Comparison of ENCODE assay signal across 10 mouse cellular contexts in genomic region chr8:71498816-71499690, GRCm38 (mm10). TPM values are rescaled to one million over a fixed set of nuclear protein-coding genes. Genes with fewer than 3 reads are reported as not detected.
DNase-seq lines count a peak whose midpoint lies in the region; ATAC-seq and TF ChIP-seq lines count a peak whose summit lies in the region.
"Had no signal": no experiment of that assay in that cellular context is flagged by ENCODE, and none has a peak within 500 bp of the region (broad histone marks: within the 10 kb centered on the region; RNA-seq: fewer than 3 reads in every experiment).

No protein-coding gene starts in this region.

- H3K4me3 ChIP-seq in heart, adult 2 months = no peak overlapping the region
- H3K4me3 ChIP-seq in embryonic facial prominence, embryonic 12.5 days = no peak overlapping the region

- no peaks in the 10 kb centered on the region for H3K79me2 ChIP-seq in heart, adult 2 months (replicated peaks; ENCODE audit: control insufficient read depth, insufficient read depth, low read length)

- 36% methylated on average over 16 of the region's 16 CpGs for WGBS in heart, adult 2 months
- WGBS in embryonic facial prominence, embryonic 12.5 days = 30% methylated on average over 16 of the region's 16 CpGs

- H3K27me3 ChIP-seq in heart, adult 2 months (ENCODE audit: control insufficient read depth, insufficient read depth, low read length) = no peaks in the 10 kb centered on the region
- no peaks in the 10 kb centered on the region for H3K27me3 ChIP-seq in embryonic facial prominence, embryonic 12.5 days

- no peak for TF ChIP-seq POLR2A in heart, adult 2 months (IDR thresholded peaks at IDR 0.05; ENCODE audit: insufficient read depth, low read depth, low read length)

- no peaks in the 10 kb centered on the region for H3K9me3 ChIP-seq in embryonic facial prominence, embryonic 12.5 days

- H3K4me1 ChIP-seq in heart, adult 2 months (ENCODE audit: control insufficient read depth, insufficient read depth, low read length) = peaks cover 29% of the 10 kb centered on the region
- H3K4me1 ChIP-seq in embryonic facial prominence, embryonic 12.5 days = peaks cover 26% of the 10 kb centered on the region

- no peak overlapping the region for H3K9ac ChIP-seq in heart, adult 2 months (ENCODE audit: low read depth, low read length)
- no peak overlapping the region for H3K9ac ChIP-seq in embryonic facial prominence, embryonic 12.5 days

- peak overlapping the region; percentile 27; the same call in 1 of the 2 replicates for H3K4me2 ChIP-seq in embryonic facial prominence, embryonic 12.5 days (replicated peaks)

- intact Hi-C loops in heart, adult 2 months (cut with DNase I) = loop anchor here (5.0 kb wide), 1 partner anchor 93 kb away; the partner anchor contains the start of gene Pgls
- intact Hi-C loops in left cerebral cortex, postnatal 10 days (cut with DNase I) = no loop called here

- TF ChIP-seq EP300 in heart, adult 2 months (IDR thresholded peaks at IDR 0.05; ENCODE audit: insufficient read depth, low read depth, low read length) = no peak

- DNase-seq in heart, adult 2 months = no peak
- no peak for DNase-seq in heart, adult 9 months (ENCODE audit: low spot score in 2 of 2)
- peak; percentile 82 for DNase-seq in kidney, postnatal 10 days
- DNase-seq in lung, postnatal 36 days = peak; percentile 74
- DNase-seq in left cerebral cortex, postnatal 10 days (ENCODE audit: extremely low spot score in 1 of 2, low spot score in 2 of 2) = no peak
- no peak for DNase-seq in MN1 (ENCODE audit: low spot score)

- H3K36me3 ChIP-seq in heart, adult 2 months (ENCODE audit: control insufficient read depth, insufficient read depth, low read length) = peaks cover 2% of the 10 kb centered on the region; the same call in 1 of the 2 replicates
- H3K36me3 ChIP-seq in embryonic facial prominence, embryonic 12.5 days = peaks cover 2% of the 10 kb centered on the region; the same call in 1 of the 2 replicates

- no peak for TF ChIP-seq CTCF in heart, adult 2 months (IDR thresholded peaks at IDR 0.05)

- peak overlapping the region; percentile 59 for H3K27ac ChIP-seq in heart, adult 2 months
- no peak overlapping the region for H3K27ac ChIP-seq in embryonic facial prominence, embryonic 12.5 days

- ATAC-seq in embryonic facial prominence, embryonic 12.5 days (ENCODE audit: insufficient number of reproducible peaks, insufficient read depth, low FRiP score, low TSS enrichment) = no peak
- ATAC-seq in monocyte, adult 5-6 weeks (replicated peaks; ENCODE audit: insufficient number of reproducible peaks, low FRiP score, low TSS enrichment, poor library complexity, severe bottlenecking) = no peak

RNA-seq across cellular contexts. Expression of gene Gtpbp3, which starts 11.2 kb away (rescaled TPM):
- total RNA-seq in heart, adult 2 months (2021) = 10 to 100 TPM; 16.6 to 20.5 TPM
- 18.4 and 19.8 TPM in 2 replicates for polyA plus RNA-seq in heart, adult 2 months (2012; rRNA removed)
- 23.0 and 25.0 TPM in 2 replicates for polyA plus RNA-seq in embryonic facial prominence, embryonic 12.5 days (2016; fragmentation: Nextera tagmentation; extraction: Ambion mirVana)
- total RNA-seq in left cerebral cortex, postnatal 10 days (2021) = 10 to 100 TPM; 29.0 to 29.2 TPM
- total RNA-seq in monocyte, adult 5-6 weeks (2017) = 16.0 to 22.2 TPM (median 16.4 TPM) in 3 replicates

RNA-seq across cellular contexts. Expression of gene Plvap, which starts 12.5 kb away (rescaled TPM):
- total RNA-seq in heart, adult 2 months (2021) = 10 to 100 TPM; 22.1 to 28.3 TPM
- polyA plus RNA-seq in heart, adult 2 months (2012; rRNA removed) = 37.2 and 42.9 TPM in 2 replicates
- 62.2 and 64.4 TPM in 2 replicates for polyA plus RNA-seq in embryonic facial prominence, embryonic 12.5 days (2016; fragmentation: Nextera tagmentation; extraction: Ambion mirVana)
- 1 to 10 TPM; 5.6 to 7.3 TPM for total RNA-seq in left cerebral cortex, postnatal 10 days (2021)
- total RNA-seq in monocyte, adult 5-6 weeks (2017) = not detected in 3 replicates

RNA-seq across cellular contexts. Expression of gene Ano8, which starts 13.3 kb away (rescaled TPM):
- 10 to 100 TPM; 15.6 to 16.3 TPM for total RNA-seq in heart, adult 2 months (2021)
- 15.3 and 18.4 TPM in 2 replicates for polyA plus RNA-seq in heart, adult 2 months (2012; rRNA removed)
- polyA plus RNA-seq in embryonic facial prominence, embryonic 12.5 days (2016; fragmentation: Nextera tagmentation; extraction: Ambion mirVana) = 9.6 and 10.7 TPM in 2 replicates
- 10 to 100 TPM; 67.7 to 71.5 TPM for total RNA-seq in left cerebral cortex, postnatal 10 days (2021)
- total RNA-seq in monocyte, adult 5-6 weeks (2017) = 4.7 to 11.0 TPM (median 8.5 TPM) in 3 replicates

RNA-seq across cellular contexts. Expression of gene Ccdc194, which starts 26.5 kb away (rescaled TPM):
- total RNA-seq in heart, adult 2 months (2021) = not detected
- 0.10 and 0.23 TPM in 2 replicates for polyA plus RNA-seq in heart, adult 2 months (2012; rRNA removed)
- polyA plus RNA-seq in embryonic facial prominence, embryonic 12.5 days (2016; fragmentation: Nextera tagmentation; extraction: Ambion mirVana) = 0.48 and 0.49 TPM in 2 replicates
- total RNA-seq in left cerebral cortex, postnatal 10 days (2021) = not detected
- total RNA-seq in monocyte, adult 5-6 weeks (2017) = not detected in 3 replicates
- total RNA-seq: left cerebral cortex, postnatal 25 days; MEL had no signal

RNA-seq across cellular contexts. Expression of gene Dda1, which starts 30.1 kb away (rescaled TPM):
- 10 to 100 TPM; 30.4 to 31.8 TPM for total RNA-seq in heart, adult 2 months (2021)
- 51.8 and 51.9 TPM in 2 replicates for polyA plus RNA-seq in heart, adult 2 months (2012; rRNA removed)
- polyA plus RNA-seq in embryonic facial prominence, embryonic 12.5 days (2016; fragmentation: Nextera tagmentation; extraction: Ambion mirVana) = 108 and 117 TPM in 2 replicates
- 100 to 1,000 TPM; 120 to 127 TPM for total RNA-seq in left cerebral cortex, postnatal 10 days (2021)
- 33.6 to 53.8 TPM (median 42.4 TPM) in 3 replicates for total RNA-seq in monocyte, adult 5-6 weeks (2017)

Comparison
In these comparisons a context has a peak if more than half of its experiments do, and no peak if none do; other contexts are left out.
1. DNase-seq: peak in kidney, postnatal 10 days (single experiment) and lung, postnatal 36 days (single experiment); none in heart, adult 2 months (0 of 2), heart, adult 9 months (0 of 2), left cerebral cortex, postnatal 10 days (0 of 2) and MN1 (single experiment).